Mouse (Mus musculus): Measurements from ENCODE around the gene Cacna1b.
A peak's percentile ranks its signal among the peaks of the same experiment; 100 is the strongest.

The Cacna1b gene

GRCm38 (mm10) chr2:24659150-24659775 is 103.7 kb downstream of the Cacna1b start:
- no peak for DNase-seq (ENCODE audit: extremely low spot score, low spot score)

DNA sequence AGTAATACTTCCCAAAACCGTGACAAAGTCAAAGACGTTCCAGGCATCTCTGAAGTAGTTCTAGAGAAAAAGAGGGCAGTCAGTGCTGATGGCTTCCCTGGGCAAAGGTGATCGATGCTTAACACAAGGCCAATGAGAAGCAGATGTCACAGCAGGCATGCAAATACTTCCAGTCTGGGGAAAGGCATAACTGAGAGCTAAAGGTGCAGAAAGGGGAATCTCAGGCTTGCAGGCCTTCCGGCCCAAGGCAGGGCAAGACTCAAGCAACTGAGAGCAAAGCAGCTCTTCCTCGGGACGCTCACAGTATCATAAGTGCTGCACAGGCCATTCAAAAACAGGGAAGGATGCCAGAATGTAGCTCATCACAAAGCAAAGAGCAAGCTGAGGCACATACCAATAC is 114.4 kb downstream of the Cacna1b start:
- no peak for DNase-seq (ENCODE audit: extremely low spot score, low spot score)

GRCm38 (mm10) chr2:24646452-24647146 is 116.4 kb downstream of the Cacna1b start:
- DNase-seq (ENCODE audit: extremely low spot score, low spot score) = no peak

DNA sequence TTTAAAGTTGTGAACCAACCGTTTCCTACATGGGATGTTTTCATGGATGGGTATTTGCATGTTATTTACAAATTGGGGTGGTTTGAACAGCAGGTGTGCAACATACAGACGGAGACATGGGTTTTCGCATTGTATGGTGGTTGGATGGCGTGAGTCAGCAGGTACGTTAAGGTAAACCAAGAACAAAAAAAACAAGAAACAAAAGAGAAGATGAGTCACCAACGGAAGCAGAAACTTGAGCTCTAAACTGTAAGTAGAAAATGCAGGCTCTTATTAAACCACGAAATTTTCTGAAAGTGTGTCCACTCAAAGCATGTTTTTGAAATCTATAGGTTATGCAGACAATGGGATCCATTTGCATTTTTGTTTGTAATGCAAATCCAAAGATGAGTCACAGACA is 120.1 kb downstream of the Cacna1b start:
- DNase-seq (ENCODE audit: extremely low spot score, low spot score) = no peak

DNA sequence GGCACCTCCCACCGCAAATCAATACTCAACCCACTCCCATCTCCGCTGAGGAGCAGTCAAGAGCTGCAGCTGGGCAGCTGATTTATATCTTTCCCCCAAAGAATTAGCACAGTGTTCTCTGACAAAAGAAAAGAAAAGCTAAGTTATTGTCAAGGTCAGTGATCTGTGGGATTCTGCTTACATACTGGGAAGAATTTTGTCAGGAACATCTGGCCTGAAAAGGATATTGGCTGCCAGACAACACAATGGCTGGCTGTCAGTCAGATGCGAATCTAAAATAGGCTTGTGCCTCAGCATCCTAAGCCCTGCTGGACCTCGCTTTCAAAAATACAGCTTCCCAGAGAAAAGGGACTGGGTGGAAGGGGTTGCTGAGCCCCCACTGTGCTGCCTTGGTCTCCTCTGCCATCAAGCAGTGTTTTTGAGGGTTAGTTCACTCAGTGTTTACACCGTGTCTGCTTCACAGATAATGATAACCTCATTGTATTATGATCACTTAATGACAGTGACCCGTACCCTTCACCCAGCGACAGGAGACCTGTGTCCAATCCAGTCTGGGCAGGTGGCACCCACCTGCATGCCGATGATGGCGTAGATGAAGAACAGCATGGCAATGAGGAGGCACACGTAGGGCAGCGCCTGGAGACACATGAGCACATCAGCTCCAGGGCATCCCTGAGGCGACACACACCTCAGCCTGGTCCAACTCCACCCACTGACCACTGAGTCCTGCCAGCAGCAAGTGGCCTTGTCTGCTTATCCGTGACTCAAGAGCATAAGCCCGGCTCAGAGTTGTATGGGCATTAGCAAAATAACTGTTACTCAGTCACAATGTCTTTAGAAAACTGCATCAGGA is 124.6 kb downstream of the Cacna1b start:
- no peak for DNase-seq (ENCODE audit: extremely low spot score, low spot score)

DNA sequence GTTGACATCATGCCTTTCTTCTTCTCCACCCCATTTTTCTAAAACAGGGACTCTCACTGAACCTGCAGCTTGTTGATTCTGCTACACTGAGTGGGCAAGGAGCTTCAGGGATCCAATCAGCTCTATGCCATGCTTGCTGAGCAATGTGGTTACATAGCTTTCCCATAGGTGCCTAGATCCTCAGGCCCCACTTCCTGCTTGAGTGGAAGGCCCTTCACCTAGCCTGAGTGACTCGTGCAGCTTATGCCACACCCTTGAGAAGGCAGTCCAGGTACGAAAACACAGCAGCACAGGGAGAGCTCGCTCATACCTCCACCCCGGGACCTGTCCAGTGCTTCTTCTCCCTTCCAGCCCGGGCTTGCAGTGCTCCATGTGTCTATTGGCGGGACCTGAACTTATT is 129.3 kb downstream of the Cacna1b start:
- DNase-seq (ENCODE audit: extremely low spot score, low spot score) = no peak

GRCm38 (mm10) chr2:24617141-24617540 is 145.8 kb downstream of the Cacna1b start:
- DNase-seq (ENCODE audit: extremely low spot score, low spot score) = no peak

DNA sequence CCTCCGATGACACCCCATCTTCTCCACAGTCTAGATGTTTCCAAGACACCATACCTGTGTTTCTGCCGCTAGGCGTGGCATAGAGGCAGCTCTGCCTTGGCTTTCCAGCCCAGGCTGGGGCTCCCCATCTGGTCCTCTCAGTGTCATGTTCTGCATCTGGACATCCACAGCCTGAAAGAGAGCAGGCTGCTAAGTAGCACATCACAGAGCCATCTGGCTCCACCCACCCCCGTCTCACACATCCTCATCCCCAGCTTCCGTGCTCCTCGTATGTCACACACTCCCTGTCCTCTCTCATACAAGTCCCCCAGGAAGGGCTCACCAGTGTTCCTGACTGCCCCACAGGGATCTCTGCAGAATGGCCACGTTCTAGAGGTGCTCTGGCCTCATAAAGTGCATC is 153.2 kb downstream of the Cacna1b start:
- no peak for DNase-seq (ENCODE audit: extremely low spot score, low spot score)

- DNase-seq (ENCODE audit: extremely low spot score, low spot score) = no peak
Observed at GRCm38 (mm10) chr2:24608765-24609138, 154.2 kb downstream of the Cacna1b start.

GRCm38 (mm10) chr2:24607905-24608764 is 154.8 kb downstream of the Cacna1b start:
- no peak for DNase-seq (ENCODE audit: extremely low spot score, low spot score)

GRCm38 (mm10) chr2:24606531-24606930 is 156.4 kb downstream of the Cacna1b start:
- DNase-seq (ENCODE audit: extremely low spot score, low spot score) = no peak

GRCm38 (mm10) chr2:24605096-24605495 is 157.9 kb downstream of the Cacna1b start:
- DNase-seq (ENCODE audit: extremely low spot score, low spot score) = no peak

- no peak for DNase-seq (ENCODE audit: extremely low spot score, low spot score)
Observed at GRCm38 (mm10) chr2:24589426-24589825, 173.5 kb downstream of the Cacna1b start.

DNA sequence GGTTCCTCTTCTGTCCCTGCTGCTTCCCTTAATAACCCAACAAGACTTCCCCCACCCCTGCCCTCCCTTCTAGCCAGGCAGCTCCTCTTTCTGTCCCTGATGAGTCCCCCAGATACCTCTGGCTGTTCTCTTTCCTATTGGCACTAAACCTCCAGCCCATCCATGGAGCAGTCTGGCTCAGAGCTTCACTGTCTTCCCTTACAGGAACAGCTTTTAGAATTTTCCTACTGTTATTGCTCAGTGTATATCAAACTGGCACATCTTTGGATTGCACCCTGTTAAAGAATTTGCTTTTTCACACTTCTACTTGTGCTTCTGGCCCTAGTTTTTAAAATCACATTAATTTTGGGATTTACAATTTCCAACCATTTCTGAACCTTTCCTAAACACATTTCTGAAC is 175.0 kb downstream of the Cacna1b start:
- DNase-seq (ENCODE audit: extremely low spot score, low spot score) = no peak

- DNase-seq (ENCODE audit: extremely low spot score, low spot score) = peak; percentile 44
Observed at GRCm38 (mm10) chr2:24574616-24575015, 188.3 kb downstream of the Cacna1b start.

GRCm38 (mm10) chr2:24570917-24571316 is 192.0 kb downstream of the Cacna1b start:
- no peak for DNase-seq (ENCODE audit: extremely low spot score, low spot score)

DNA sequence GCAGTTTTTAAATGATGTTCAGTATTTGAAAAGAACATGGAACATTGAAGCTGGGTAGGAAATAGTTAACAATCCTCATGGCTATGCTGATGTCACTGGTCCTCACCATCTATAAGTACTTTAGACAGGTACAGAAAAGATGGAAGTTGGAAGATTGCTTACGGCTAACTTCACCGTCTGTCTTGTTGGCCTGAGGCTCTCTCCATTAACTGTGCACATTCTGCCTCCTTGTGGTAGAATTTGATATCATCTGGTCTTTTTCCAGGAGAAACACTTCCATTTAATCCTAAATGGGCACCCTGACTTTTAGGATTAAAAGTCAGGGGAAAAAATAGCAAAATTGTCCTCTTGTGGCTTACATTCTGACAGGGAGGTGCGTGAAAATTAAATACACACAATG is 194.4 kb downstream of the Cacna1b start:
- no peak for DNase-seq (ENCODE audit: extremely low spot score, low spot score)

DNA sequence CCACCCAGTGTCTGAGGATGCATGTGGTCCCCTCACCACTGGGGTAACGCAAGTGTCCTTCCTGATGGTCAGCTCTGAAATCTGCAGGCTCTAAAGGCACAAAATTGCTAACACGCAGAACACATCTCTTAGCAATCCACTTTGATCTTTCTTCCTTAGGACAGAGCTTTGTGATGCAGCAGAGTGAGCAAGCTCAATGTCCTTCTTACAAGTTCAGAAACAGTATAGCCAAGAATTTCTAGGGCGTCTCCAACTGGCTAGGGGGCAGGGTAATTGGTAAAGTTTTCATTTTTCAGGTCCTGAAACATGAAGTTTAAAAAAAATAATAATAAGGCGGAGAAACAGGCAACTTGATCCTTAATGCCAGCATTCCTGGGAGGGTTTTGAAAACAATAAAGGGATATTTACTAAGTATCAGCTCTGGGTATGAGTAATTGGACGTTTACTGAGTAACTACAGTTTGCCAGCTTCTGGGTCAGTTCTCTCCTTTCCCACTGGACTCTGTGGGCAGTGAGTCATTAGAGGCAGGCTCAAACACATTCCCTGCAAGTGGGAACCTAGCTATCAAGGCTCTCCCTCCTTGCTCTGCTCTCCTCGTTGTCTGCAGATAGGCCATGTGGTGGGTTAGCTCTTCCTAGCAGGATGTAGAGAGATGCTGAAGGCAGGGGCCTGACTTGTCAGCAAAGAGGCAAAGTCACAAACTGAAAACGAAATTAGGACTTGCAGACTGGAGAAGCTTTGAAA is 200.2 kb downstream of the Cacna1b start:
- DNase-seq (ENCODE audit: extremely low spot score, low spot score) = no peak

DNA sequence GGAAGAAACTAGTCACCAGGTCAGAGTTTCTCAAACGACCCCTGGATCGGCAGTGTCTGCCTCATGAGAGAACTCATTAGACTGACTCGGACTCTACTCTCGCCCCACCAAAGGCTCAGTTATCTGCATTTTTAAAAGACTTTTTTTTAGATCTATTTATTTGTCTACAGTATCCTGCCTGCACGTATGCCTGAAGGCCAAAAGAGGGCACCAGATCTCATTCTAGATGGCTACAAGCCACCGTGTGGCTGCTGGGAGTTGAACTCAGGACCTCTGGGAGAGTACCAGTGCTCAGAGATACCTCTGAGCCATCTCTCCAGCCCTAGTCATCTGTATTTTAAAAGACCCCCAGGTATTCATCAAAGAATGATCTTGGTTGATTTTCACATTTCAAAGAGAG is 201.0 kb downstream of the Cacna1b start:
- DNase-seq (ENCODE audit: extremely low spot score, low spot score) = no peak

GRCm38 (mm10) chr2:24560201-24560600 is 202.8 kb downstream of the Cacna1b start:
- no peak for DNase-seq (ENCODE audit: extremely low spot score, low spot score)

DNA sequence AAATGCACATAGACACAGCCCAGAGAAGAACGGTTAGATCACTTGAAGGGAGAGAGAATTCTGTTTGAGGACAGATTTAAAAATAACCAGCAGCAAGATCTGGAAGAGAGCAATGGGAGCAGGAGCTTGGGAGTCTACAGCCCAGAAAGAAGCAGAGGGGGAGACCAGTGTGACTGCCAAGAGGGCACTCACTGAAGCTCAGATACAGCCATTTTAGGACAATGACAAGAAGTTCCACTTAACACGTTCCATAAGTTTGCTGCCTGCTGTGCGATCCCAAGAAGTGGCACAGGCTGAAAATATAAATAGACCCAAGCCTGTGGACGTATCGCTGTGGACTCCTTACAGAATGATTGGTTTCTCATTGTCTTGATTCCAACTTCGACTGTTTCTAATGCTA is 206.6 kb downstream of the Cacna1b start:
- no peak for DNase-seq (ENCODE audit: extremely low spot score, low spot score)
